ENCODE assay signal across 8 mouse cellular contexts in genomic region chr8:104434275-104434674, GRCm38 (mm10). TPM values are rescaled to one million over a fixed set of nuclear protein-coding genes. Genes with fewer than 3 reads are reported as not detected.
DNase-seq lines count a peak whose midpoint lies in the region; ATAC-seq and TF ChIP-seq lines count a peak whose summit lies in the region.

No protein-coding gene starts in this region.

- no peak for ATAC-seq in kidney, embryonic 14.5 days (ENCODE audit: low FRiP score, low TSS enrichment)
- ATAC-seq in lung, postnatal 0 days, result no peak
- ATAC-seq in erythroblast, adult 5-6 weeks (replicated peaks; ENCODE audit: low FRiP score, poor library complexity, severe bottlenecking), result no peak

- no peak overlapping the region for H3K27ac ChIP-seq in kidney, embryonic 14.5 days (ENCODE audit: low read depth, low read length)
- no peak overlapping the region for H3K27ac ChIP-seq in cortical plate, adult 2 months (ENCODE audit: insufficient read depth, low read length)
- no peak overlapping the region for H3K27ac ChIP-seq in lung, postnatal 0 days (ENCODE audit: low read length)

- no peak for TF ChIP-seq EP300 in lung, postnatal 0 days (IDR thresholded peaks at IDR 0.05)

- H3K4me1 ChIP-seq in kidney, embryonic 14.5 days (ENCODE audit: control insufficient read depth, insufficient read depth, low read length), result no peaks in the 10 kb centered on the region
- peaks cover 13% of the 10 kb centered on the region for H3K4me1 ChIP-seq in cortical plate, adult 2 months (ENCODE audit: control insufficient read depth, insufficient read depth, low read length)
- no peaks in the 10 kb centered on the region for H3K4me1 ChIP-seq in lung, postnatal 0 days (ENCODE audit: insufficient read depth, low read depth, low read length)

- H3K27me3 ChIP-seq in kidney, embryonic 14.5 days (ENCODE audit: control insufficient read depth, insufficient read depth, low read length), result no peaks in the 10 kb centered on the region
- no peaks in the 10 kb centered on the region for H3K27me3 ChIP-seq in lung, postnatal 0 days (replicated peaks; ENCODE audit: insufficient read depth, low read length)

- H3K4me2 ChIP-seq in kidney, embryonic 14.5 days (replicated peaks; ENCODE audit: low read depth, low read length), result no peak overlapping the region
- H3K4me2 ChIP-seq in lung, postnatal 0 days (replicated peaks; ENCODE audit: low read depth, low read length), result no peak overlapping the region

- TF ChIP-seq CTCF in cortical plate, adult 2 months (IDR thresholded peaks at IDR 0.05; ENCODE audit: extremely low read depth, insufficient read depth, low read length), result 0 out of 2 replicates have a peak, but pooled peaks have one; percentile 9
- peak; percentile 53 for TF ChIP-seq CTCF in lung, postnatal 0 days (IDR thresholded peaks at IDR 0.05)

- peaks cover 96% of the 10 kb centered on the region for H3K36me3 ChIP-seq in kidney, embryonic 14.5 days (ENCODE audit: control insufficient read depth, insufficient read depth, low read length)
- peaks cover 58% of the 10 kb centered on the region for H3K36me3 ChIP-seq in lung, postnatal 0 days (ENCODE audit: insufficient read depth, low read length)

- WGBS in kidney, embryonic 14.5 days, result 86% methylated on average over 4 of the region's 4 CpGs
- WGBS in lung, postnatal 0 days, result 60% methylated on average over 4 of the region's 4 CpGs

- intact Hi-C loops in left cerebral cortex, postnatal 14 days (cut with DNase I), result no loop called here

- TF ChIP-seq POLR2A in cortical plate, adult 2 months (IDR thresholded peaks at IDR 0.05; ENCODE audit: extremely low read depth, insufficient read depth, low read length), result no peak

- peak; percentile 45 for DNase-seq in kidney, adult 18-20 months
- peak; percentile 34 for DNase-seq in adipocyte (ENCODE audit: low spot score)
- DNase-seq in lung, postnatal 0 days (ENCODE audit: low spot score), result peak; percentile 49
- DNase-seq in left cerebral cortex, postnatal 14 days (ENCODE audit: low spot score in 2 of 2), result no peak
- no peak for DNase-seq in layer of hippocampus, postnatal 10 days (ENCODE audit: low spot score in 2 of 2)

- no peak overlapping the region for H3K4me3 ChIP-seq in kidney, embryonic 14.5 days (ENCODE audit: low read length)
- H3K4me3 ChIP-seq in cortical plate, adult 2 months (ENCODE audit: insufficient read depth, low read length), result no peak overlapping the region; the same call in 1 of the 2 replicates
- no peak overlapping the region for H3K4me3 ChIP-seq in lung, postnatal 0 days (ENCODE audit: low read depth, low read length)

- H3K9me3 ChIP-seq in kidney, embryonic 14.5 days (ENCODE audit: control insufficient read depth, low read length), result no peaks in the 10 kb centered on the region; the same call in 1 of the 2 replicates
- H3K9me3 ChIP-seq in lung, postnatal 0 days (ENCODE audit: low read length), result no peaks in the 10 kb centered on the region

- no peak overlapping the region for H3K9ac ChIP-seq in kidney, embryonic 14.5 days (ENCODE audit: low read depth, low read length)
- no peak overlapping the region for H3K9ac ChIP-seq in lung, postnatal 0 days (replicated peaks; ENCODE audit: low read depth)

RNA-seq across cellular contexts. Expression of gene Dync1li2, which starts 8.6 kb away (rescaled TPM):
- polyA plus RNA-seq in kidney, embryonic 14.5 days (2014; fragmentation: Nextera tagmentation; extraction: Ambion mirVana), result 25.8 and 56.6 TPM in 2 replicates
- polyA plus RNA-seq in cortical plate, adult 2 months (2012; rRNA removed), result 161 and 170 TPM in 2 replicates
- polyA plus RNA-seq in lung, postnatal 0 days (2015; fragmentation: Nextera tagmentation; extraction: Ambion mirVana), result 39.4 and 44.9 TPM in 2 replicates
- total RNA-seq in erythroblast, adult 5-6 weeks (2015; ENCODE audit: low replicate concordance), result 22.8 and 30.4 TPM in 2 replicates
- total RNA-seq in erythroblast, adult 5-6 weeks (2017; ENCODE audit: low replicate concordance), result 48.3 and 63.4 TPM in 2 replicates
- 100 to 1,000 TPM; 254 to 257 TPM for total RNA-seq in left cerebral cortex, postnatal 14 days (2021)
- 100 to 1,000 TPM; 231 to 241 TPM for total RNA-seq in layer of hippocampus, postnatal 10 days (2021)

RNA-seq across cellular contexts. Expression of gene Cmtm4, which starts 38.7 kb away (rescaled TPM):
- 5.6 and 6.4 TPM in 2 replicates for polyA plus RNA-seq in kidney, embryonic 14.5 days (2014; fragmentation: Nextera tagmentation; extraction: Ambion mirVana)
- 45.7 and 46.2 TPM in 2 replicates for polyA plus RNA-seq in cortical plate, adult 2 months (2012; rRNA removed)
- 3.5 TPM in 2 replicates for polyA plus RNA-seq in lung, postnatal 0 days (2015; fragmentation: Nextera tagmentation; extraction: Ambion mirVana)
- total RNA-seq in erythroblast, adult 5-6 weeks (2015; ENCODE audit: low replicate concordance), result 0.96 and 1.0 TPM in 2 replicates
- 0.51 and 0.70 TPM in 2 replicates for total RNA-seq in erythroblast, adult 5-6 weeks (2017; ENCODE audit: low replicate concordance)
- total RNA-seq in left cerebral cortex, postnatal 14 days (2021), result 10 to 100 TPM; 71.3 to 72.9 TPM
- 10 to 100 TPM; 56.2 to 60.2 TPM for total RNA-seq in layer of hippocampus, postnatal 10 days (2021)

Comparison
In these comparisons a context has a peak if more than half of its experiments do, and no peak if none do; other contexts are left out.
1. DNase-seq: peak in kidney, adult 18-20 months (single experiment), adipocyte (single experiment) and lung, postnatal 0 days (single experiment); none in left cerebral cortex, postnatal 14 days (0 of 2) and layer of hippocampus, postnatal 10 days (0 of 2).
2. RNA of gene Cmtm4, which starts 38.7 kb away (total RNA-seq): 71.3 to 72.9 TPM in left cerebral cortex, postnatal 14 days and 56.2 to 60.2 TPM in layer of hippocampus, postnatal 10 days; 0.51 to 1.0 TPM in erythroblast, adult 5-6 weeks; every median in the first group is over 10 times any median in the second.